Mouse (Mus musculus): Measurements from ENCODE around the gene Trex1.

- TF ChIP-seq POLR2A (IDR thresholded peaks at IDR 0.05; ENCODE audit: borderline replicate concordance, extremely low read depth, low read depth, low read length) (no peak), CTCF (IDR thresholded peaks at IDR 0.05; ENCODE audit: insufficient read depth, low read length) (no peak)
Observed at GRCm38 (mm10) chr9:109068095-109068735, 8.7 kb upstream of the Trex1 start.
